Mouse (Mus musculus): ENCODE measurements around the gene Hoxc11. TPM values are rescaled to one million over a fixed set of nuclear protein-coding genes. Genes with fewer than 3 reads are reported as not detected.

Gene Hoxc11
- polyA plus RNA-seq, 1 experiment from 2014 or later, result not detected

GRCm38 (mm10) chr15:102955833-102956640 is 1.8 kb downstream of the Hoxc11 start:
- Histone ChIP-seq H3K36me3 (no peaks in the 10 kb centered on the region), H3K9me3 (replicated peaks) (no peaks in the 10 kb centered on the region), H3K4me2 (no peak overlapping the region), H3K4me3 (replicated peaks) (no peak overlapping the region), H3K9ac (no peak overlapping the region), H3K4me1 (replicated peaks) (no peaks in the 10 kb centered on the region), H3K27me3 (peaks cover 99% of the 10 kb centered on the region), H3K27ac (no peak overlapping the region)
- DNase-seq (no peak), ATAC-seq (ENCODE audit: low read depth) (no peak)
- 2% methylated on average over 40 of the region's 40 CpGs for WGBS (ENCODE audit: insufficient replicate concordance)

- ATAC-seq (ENCODE audit: low read depth) (no peak), DNase-seq (no peak)
- 2% methylated on average over 12 of the region's 12 CpGs for whole genome bisulfite sequencing (ENCODE audit: insufficient replicate concordance)
Observed at GRCm38 (mm10) chr15:102956906-102957305, 2.7 kb downstream of the Hoxc11 start.

GRCm38 (mm10) chr15:102959663-102960191 is 5.5 kb downstream of the Hoxc11 start:
- H3K27ac ChIP-seq, result no peak overlapping the region
- H3K9me3 ChIP-seq (replicated peaks), result no peaks in the 10 kb centered on the region
- DNase-seq (no peak), ATAC-seq (ENCODE audit: low read depth) (no peak)
- H3K4me3 ChIP-seq (replicated peaks), result no peak overlapping the region
- H3K36me3 ChIP-seq, result no peaks in the 10 kb centered on the region
- no peak overlapping the region for H3K4me2 ChIP-seq
- WGBS (ENCODE audit: insufficient replicate concordance), result 1% methylated on average over 13 of the region's 13 CpGs
- peaks cover 97% of the 10 kb centered on the region for H3K27me3 ChIP-seq
- no peaks in the 10 kb centered on the region for H3K4me1 ChIP-seq (replicated peaks)
- no peak overlapping the region for H3K9ac ChIP-seq

More at GRCm38 (mm10) chr15:102956906-102957305, 2.7 kb downstream of the Hoxc11 start:
- peaks cover 99% of the 10 kb centered on the region for H3K27me3 ChIP-seq
- H3K4me3 ChIP-seq (replicated peaks), result no peak overlapping the region
- no peaks in the 10 kb centered on the region for H3K9me3 ChIP-seq (replicated peaks)
- no peak overlapping the region for H3K9ac ChIP-seq
- H3K27ac ChIP-seq, result no peak overlapping the region
- H3K4me2 ChIP-seq, result no peak overlapping the region
- H3K4me1 ChIP-seq (replicated peaks), result no peaks in the 10 kb centered on the region
- H3K36me3 ChIP-seq, result no peaks in the 10 kb centered on the region

GRCm38 (mm10) chr15:102961728-102962127 is 7.5 kb downstream of the Hoxc11 start:
- H3K9me3 ChIP-seq (replicated peaks), result no peaks in the 10 kb centered on the region
- 4% methylated on average over 6 of the region's 6 CpGs for WGBS (ENCODE audit: insufficient replicate concordance)
- no peak for DNase-seq
- no peak overlapping the region for H3K9ac ChIP-seq
- H3K27ac ChIP-seq, result no peak overlapping the region
- H3K4me2 ChIP-seq, result no peak overlapping the region
- no peak for ATAC-seq (ENCODE audit: low read depth)
- H3K4me1 ChIP-seq (replicated peaks), result 0 out of 2 replicates have a peak, but pooled peaks cover 1% of the 10 kb centered on the region
- H3K4me3 ChIP-seq (replicated peaks), result no peak overlapping the region
- no peaks in the 10 kb centered on the region for H3K36me3 ChIP-seq
- H3K27me3 ChIP-seq, result peaks cover 97% of the 10 kb centered on the region

- H3K9ac ChIP-seq, result no peak overlapping the region
- H3K4me2 ChIP-seq, result no peak overlapping the region
- no peak overlapping the region for H3K27ac ChIP-seq
- H3K36me3 ChIP-seq, result no peaks in the 10 kb centered on the region
- no peaks in the 10 kb centered on the region for H3K9me3 ChIP-seq (replicated peaks)
- DNase-seq (no peak), ATAC-seq (ENCODE audit: low read depth) (no peak)
- H3K27me3 ChIP-seq, result peaks cover 97% of the 10 kb centered on the region
- 2% methylated on average over 13 of the region's 13 CpGs for WGBS (ENCODE audit: insufficient replicate concordance)
- no peak overlapping the region for H3K4me3 ChIP-seq (replicated peaks)
- H3K4me1 ChIP-seq (replicated peaks), result 0 out of 2 replicates have a peak, but pooled peaks cover 2% of the 10 kb centered on the region
Observed at GRCm38 (mm10) chr15:102962492-102962891, 8.3 kb downstream of the Hoxc11 start.

- H3K36me3 ChIP-seq, result no peaks in the 10 kb centered on the region
- H3K4me2 ChIP-seq, result no peak overlapping the region
- H3K9ac ChIP-seq, result no peak overlapping the region
- H3K4me1 ChIP-seq (replicated peaks), result 0 out of 2 replicates have a peak, but pooled peaks cover 2% of the 10 kb centered on the region
- 4% methylated on average over 8 of the region's 8 CpGs for WGBS (ENCODE audit: insufficient replicate concordance)
- H3K4me3 ChIP-seq (replicated peaks), result no peak overlapping the region
- ATAC-seq (ENCODE audit: low read depth), result no peak
- DNase-seq, result no peak
- H3K9me3 ChIP-seq (replicated peaks), result no peaks in the 10 kb centered on the region
- no peak overlapping the region for H3K27ac ChIP-seq
- peaks cover 96% of the 10 kb centered on the region for H3K27me3 ChIP-seq
Observed at GRCm38 (mm10) chr15:102963259-102963658, 9.0 kb downstream of the Hoxc11 start.

GRCm38 (mm10) chr15:102963671-102964640 is 9.7 kb downstream of the Hoxc11 start:
- H3K9me3 ChIP-seq (replicated peaks), result no peaks in the 10 kb centered on the region
- no peak overlapping the region for H3K9ac ChIP-seq
- peaks cover 96% of the 10 kb centered on the region for H3K27me3 ChIP-seq
- H3K36me3 ChIP-seq, result no peaks in the 10 kb centered on the region
- ATAC-seq (ENCODE audit: low read depth), result no peak
- H3K4me2 ChIP-seq, result no peak overlapping the region
- no peak for DNase-seq
- 0 out of 2 replicates have a peak, but pooled peaks cover 2% of the 10 kb centered on the region for H3K4me1 ChIP-seq (replicated peaks)
- no peak overlapping the region for H3K4me3 ChIP-seq (replicated peaks)
- H3K27ac ChIP-seq, result no peak overlapping the region
- WGBS (ENCODE audit: insufficient replicate concordance), result 2% methylated on average over 28 of the region's 28 CpGs

- no peak overlapping the region for H3K27ac ChIP-seq
- no peak overlapping the region for H3K4me2 ChIP-seq
- WGBS (ENCODE audit: insufficient replicate concordance), result 5% methylated on average over 26 of the region's 26 CpGs
- no peaks in the 10 kb centered on the region for H3K9me3 ChIP-seq (replicated peaks)
- no peak for ATAC-seq (ENCODE audit: low read depth)
- H3K4me3 ChIP-seq (replicated peaks), result no peak overlapping the region
- H3K9ac ChIP-seq, result no peak overlapping the region
- H3K36me3 ChIP-seq, result no peaks in the 10 kb centered on the region
- H3K27me3 ChIP-seq, result peaks cover 98% of the 10 kb centered on the region
- DNase-seq, result no peak
- 0 out of 2 replicates have a peak, but pooled peaks cover 2% of the 10 kb centered on the region for H3K4me1 ChIP-seq (replicated peaks)
Observed at GRCm38 (mm10) chr15:102965003-102965891, 11.0 kb downstream of the Hoxc11 start.

GRCm38 (mm10) chr15:102965892-102966775 is 11.9 kb downstream of the Hoxc11 start:
- no peak for ATAC-seq (ENCODE audit: low read depth)
- DNase-seq, result peak; percentile 23
- Histone ChIP-seq H3K27me3 (peaks cover 98% of the 10 kb centered on the region), H3K36me3 (no peaks in the 10 kb centered on the region), H3K4me1 (replicated peaks) (0 out of 2 replicates have a peak, but pooled peaks cover 2% of the 10 kb centered on the region), H3K9me3 (replicated peaks) (no peaks in the 10 kb centered on the region), H3K27ac (no peak overlapping the region), H3K4me3 (replicated peaks) (no peak overlapping the region), H3K4me2 (no peak overlapping the region), H3K9ac (no peak overlapping the region)
- WGBS (ENCODE audit: insufficient replicate concordance), result 4% methylated on average over 28 of the region's 30 CpGs
